Mouse (Mus musculus) thymus, postnatal 14 days (tissue): Measurements from ENCODE around the gene Gpr165.

Experiments used
- DNase-seq: peaks from one replicate; pipeline ENCODE4 v3.0.0; 2021

Gpr165 gene

DNA sequence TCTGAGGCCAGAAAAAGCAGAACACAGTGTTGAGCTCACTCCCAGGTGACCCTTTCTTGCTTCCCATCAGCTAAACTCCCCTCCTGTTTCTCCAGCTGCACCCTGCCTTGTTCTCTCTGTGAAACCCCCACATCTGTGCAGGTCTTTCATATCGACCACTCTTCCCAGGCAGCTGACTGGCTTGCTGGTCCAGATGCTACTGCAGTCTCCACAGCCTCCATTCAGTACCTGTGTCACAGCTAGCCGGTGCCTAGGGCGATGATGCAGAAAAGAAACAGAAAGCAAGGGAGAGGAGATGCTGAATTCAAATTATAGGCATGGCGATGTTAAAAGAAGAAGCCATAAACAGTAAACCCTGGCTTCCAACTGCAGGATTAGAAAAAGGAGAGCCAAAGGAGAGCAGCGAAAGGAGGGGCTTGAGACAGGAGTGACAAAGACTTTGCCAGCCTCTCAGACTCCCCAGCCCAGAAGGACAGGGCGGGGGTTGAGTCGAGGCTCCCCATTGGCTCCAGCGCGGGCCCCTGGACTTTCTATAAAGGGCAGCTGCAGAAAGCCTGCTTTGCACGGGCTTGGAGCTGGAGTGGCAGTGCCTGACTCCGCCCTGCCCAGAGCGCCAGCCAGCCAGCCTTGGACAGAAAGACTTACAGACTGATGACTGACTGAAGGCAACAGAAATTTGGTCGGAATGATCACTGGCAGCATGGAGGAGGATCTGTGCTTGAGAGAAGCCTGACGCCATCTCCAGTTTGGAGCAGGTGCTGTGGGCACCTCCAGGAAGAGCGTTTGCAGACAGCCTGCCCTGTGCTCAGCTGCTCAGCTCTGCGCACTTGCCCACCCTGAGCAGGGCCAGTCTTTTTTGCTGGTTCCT lies at the start of gene Gpr165:
TSS of gene Gpr165 (plus strand) at position 535 of the 868 bp plus-strand sequence.
- DNase-seq, result no peak

- no peak for DNase-seq
Observed at GRCm38 (mm10) chrX:96674871-96675270, 38.4 kb upstream of the Gpr165 start.
